Mouse (Mus musculus) bone marrow, adult 2 months (tissue): Measurements from ENCODE around the gene Pcbd2.

ENCODE experiments used
- CTCF ChIP-seq: fragments of 200-500 bp; IDR thresholded peaks from 2 replicates; pipeline ENCODE4 v1.5.1; 2011; ENCODE audit warnings: low read length, control low read depth; ENCODE audit not compliant: control insufficient read depth, insufficient read depth
- POLR2A ChIP-seq: fragments of 200-500 bp; IDR thresholded peaks from 2 replicates; pipeline ENCODE4 v1.6.1; 2011; ENCODE audit warnings: low read depth, mild to moderate bottlenecking, control low read depth, low read length, borderline replicate concordance; ENCODE audit not compliant: control insufficient read depth

DNA sequence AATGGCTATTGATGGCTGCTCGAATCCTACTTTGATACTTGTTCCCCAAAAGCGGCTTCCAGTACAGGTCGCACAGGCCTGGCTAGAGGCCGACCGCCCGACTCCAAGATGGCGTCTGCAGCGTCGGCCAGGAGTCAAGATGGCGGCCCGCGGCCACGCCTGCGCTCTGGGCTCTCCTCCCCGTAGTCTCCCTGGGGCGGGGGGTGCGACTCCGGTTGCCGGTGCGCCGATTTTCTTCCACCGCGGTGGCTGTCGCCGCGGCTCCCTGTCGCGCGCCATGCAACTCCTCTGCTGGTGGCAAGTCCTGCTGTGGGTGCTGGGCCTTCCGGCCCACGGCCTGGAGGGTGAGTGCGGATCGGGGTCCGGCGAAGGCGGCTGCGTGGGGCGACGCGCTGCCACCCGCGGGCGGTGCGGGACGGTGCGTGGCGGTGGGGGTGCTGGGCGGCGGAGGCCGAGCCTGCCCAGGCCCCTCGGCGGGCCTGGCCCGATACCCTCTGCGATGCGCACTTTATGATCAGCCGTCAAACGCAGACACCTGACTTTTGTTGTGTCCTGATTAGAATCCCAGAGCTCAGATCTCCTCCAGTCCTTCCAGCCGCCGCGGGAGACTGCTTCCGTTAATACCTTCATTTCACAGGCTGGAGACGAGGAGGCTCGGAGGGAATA, 12.5 kb upstream of the Pcbd2 start, which contains the start of gene Txndc15:
- TF ChIP-seq POLR2A (peak; percentile 68; the same call in 1 of the 2 replicates), CTCF (no peak)
